Mouse (Mus musculus) lung, postnatal 0 days (tissue): ENCODE data around the gene Fdx1l.
A peak's percentile ranks its signal among the peaks of the same experiment; 100 is the strongest.

Source experiments
- CTCF ChIP-seq: IDR thresholded peaks from 2 replicates; pipeline ENCODE4 v1.5.1; 2016; ENCODE audit warnings: antibody characterized with exemption, mild to moderate bottlenecking
- EP300 ChIP-seq: IDR thresholded peaks from 2 replicates; pipeline ENCODE4 v1.6.1; 2016; ENCODE audit warnings: antibody characterized with exemption, mild to moderate bottlenecking, control low read depth

DNA sequence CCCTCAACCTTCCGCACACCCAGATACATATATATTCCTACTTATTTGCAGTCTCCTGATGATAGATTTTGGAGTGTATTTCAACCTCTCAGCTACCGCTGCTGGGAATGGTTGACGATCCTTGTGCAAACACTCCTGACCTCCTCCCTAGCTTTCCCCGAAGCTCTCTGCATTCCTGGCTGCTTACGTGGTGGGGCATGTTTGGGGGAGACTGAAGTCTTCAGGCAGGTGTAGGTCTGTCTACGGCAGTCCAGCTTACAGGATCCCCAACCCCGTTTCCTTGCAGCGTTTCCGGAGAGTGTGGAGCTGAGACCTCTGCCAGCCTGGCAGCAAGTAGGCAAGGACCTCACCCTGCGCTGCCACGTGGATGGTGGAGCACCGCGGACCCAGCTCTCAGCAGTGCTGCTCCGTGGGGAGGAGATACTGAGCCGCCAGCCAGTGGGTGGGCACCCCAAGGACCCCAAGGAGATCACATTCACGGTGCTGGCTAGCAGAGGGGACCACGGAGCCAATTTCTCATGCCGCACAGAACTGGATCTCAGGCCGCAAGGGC is 48.1 kb downstream of the Fdx1l start:
- TF ChIP-seq CTCF (no peak), EP300 (peak; percentile 99)
